Mouse (Mus musculus) heart, embryonic 10.5 days (tissue): ENCODE results near the gene Fcgr4. TPM values are rescaled to one million over a fixed set of nuclear protein-coding genes. Genes with fewer than 3 reads are reported as not detected.
"Not testable (repeated sequence)": the region's sequence is repeated elsewhere in the genome, so short reads cannot be mapped to it uniquely, and the experiment has no call there.

Source experiments
- DNase-seq: peaks from one replicate; pipeline ENCODE4 v3.0.0-alpha.2; 2017; ENCODE audit warnings: low spot score
- H3K27ac ChIP-seq: fragments of 300-500 bp; sonication (generic); 2 replicates; pipeline ENCODE4 v1.5.1; 2016; ENCODE audit warnings: mild to moderate bottlenecking
- H3K27me3 ChIP-seq: fragments of 300-500 bp; sonication (generic); 2 replicates; pipeline ENCODE4 v1.6.1; 2016; ENCODE audit warnings: mild to moderate bottlenecking; ENCODE audit not compliant: poor library complexity, insufficient read depth, severe bottlenecking
- H3K36me3 ChIP-seq: fragments of 300-500 bp; sonication (generic); 2 replicates; pipeline ENCODE4 v1.6.1; 2016; ENCODE audit warnings: mild to moderate bottlenecking, moderate library complexity
- H3K4me1 ChIP-seq: fragments of 300-500 bp; sonication (generic); 2 replicates; pipeline ENCODE4 v1.6.1; 2016; ENCODE audit warnings: mild to moderate bottlenecking
- H3K4me3 ChIP-seq: fragments of 300-500 bp; sonication (generic); 2 replicates; pipeline ENCODE4 v1.5.1; 2016; ENCODE audit warnings: mild to moderate bottlenecking, moderate library complexity
- H3K9me3 ChIP-seq: fragments of 300-500 bp; sonication (generic); 2 replicates; pipeline ENCODE4 v1.6.1; 2016; ENCODE audit warnings: mild to moderate bottlenecking, moderate library complexity
- WGBS: fragments of 180-500 bp; shearing (Covaris S2); methylation state at CpG from one replicate; pipeline ENCODE4 v1.1.7; 2016; 5-methylcytosine and 5-hydroxymethylcytosine counted together
- polyA plus RNA-seq: library from polyadenylated mRNA; unstranded; fragments of >200 nt; fragmentation: Nextera tagmentation; extraction: Ambion mirVana; gene quantifications from 2 replicates; pipeline ENCODE4 v1.2.1, GENCODE M21; 2016

The Fcgr4 gene
- polyA plus RNA-seq, 1 experiment from 2014 or later = 0.14 TPM

DNA sequence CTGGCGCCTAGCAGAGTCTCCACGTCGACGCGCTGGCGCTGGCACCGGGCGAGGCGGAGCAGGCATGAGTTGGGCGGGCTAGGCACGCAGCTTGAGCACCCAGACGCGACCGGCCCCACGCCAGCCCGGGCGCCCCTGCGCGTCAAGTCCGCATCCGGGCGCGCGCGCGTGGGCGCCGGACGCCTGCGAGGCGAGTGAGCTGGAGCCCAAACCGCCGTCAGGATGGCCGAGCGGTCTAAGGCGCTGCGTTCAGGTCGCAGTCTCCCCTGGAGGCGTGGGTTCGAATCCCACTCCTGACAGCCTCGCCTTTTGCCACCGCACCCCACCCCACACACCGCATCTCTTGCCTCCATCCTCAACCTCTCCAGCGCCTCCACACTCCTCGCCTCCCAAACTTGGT is 47.0 kb downstream of the Fcgr4 start:
- Histone ChIP-seq H3K27me3 (peaks cover 38% of the 10 kb centered on the region), H3K4me3 (peak overlapping the region; percentile 47)
- not testable (repeated sequence) for H3K27ac ChIP-seq, H3K4me1 ChIP-seq, DNase-seq, H3K36me3 ChIP-seq, H3K9me3 ChIP-seq
- WGBS = 4% methylated on average over 32 of the region's 45 CpGs

DNA sequence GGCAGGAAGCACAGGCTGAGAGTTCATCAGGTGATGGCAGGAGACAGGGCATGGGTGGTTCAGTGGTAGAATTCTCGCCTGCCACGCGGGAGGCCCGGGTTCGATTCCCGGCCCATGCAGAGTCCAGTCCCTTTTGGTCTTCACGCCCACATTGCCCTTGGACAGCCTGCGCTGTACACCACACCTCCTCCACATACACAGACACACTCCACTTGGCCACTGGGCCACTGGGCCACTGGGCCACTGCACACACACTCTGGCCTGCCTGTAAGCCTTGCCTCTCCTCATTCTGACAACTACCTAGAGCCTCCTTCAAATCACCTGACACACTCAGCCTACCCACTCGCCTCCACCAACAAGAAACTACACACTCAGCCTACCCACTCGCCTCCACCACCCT is 47.9 kb downstream of the Fcgr4 start:
- DNase-seq, H3K4me3 ChIP-seq, H3K4me1 ChIP-seq, H3K36me3 ChIP-seq, H3K27ac ChIP-seq, H3K9me3 ChIP-seq: not testable (repeated sequence)
- whole genome bisulfite sequencing = 33% methylated on average over 3 of the region's 10 CpGs
- H3K27me3 ChIP-seq = peaks cover 42% of the 10 kb centered on the region

DNA sequence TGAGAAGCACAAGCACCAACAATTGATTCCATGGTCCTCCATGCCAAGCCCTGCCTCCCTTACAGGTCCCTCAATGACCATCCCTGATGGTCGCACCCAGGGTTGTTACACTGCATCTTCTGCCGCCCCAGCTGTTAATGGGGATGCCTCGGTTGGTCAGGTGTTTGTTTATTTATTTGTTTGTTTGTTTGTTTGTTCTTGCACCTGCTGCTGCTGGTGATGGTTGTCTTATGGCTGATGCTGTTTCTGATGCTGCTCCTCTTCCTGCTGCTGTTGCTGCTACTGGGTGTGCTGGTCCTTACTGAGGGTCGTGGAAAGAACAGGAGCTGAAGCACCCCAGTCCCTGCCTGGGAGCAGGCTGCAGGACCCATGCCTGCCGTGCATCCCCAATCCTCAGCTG is 49.2 kb downstream of the Fcgr4 start:
- H3K27ac ChIP-seq, H3K36me3 ChIP-seq, H3K9me3 ChIP-seq, H3K4me1 ChIP-seq, H3K4me3 ChIP-seq: not testable (repeated sequence)
- peaks cover 42% of the 10 kb centered on the region for H3K27me3 ChIP-seq
- 44% methylated on average over 5 of the region's 5 CpGs for WGBS
- peak; percentile 77 for DNase-seq

DNA sequence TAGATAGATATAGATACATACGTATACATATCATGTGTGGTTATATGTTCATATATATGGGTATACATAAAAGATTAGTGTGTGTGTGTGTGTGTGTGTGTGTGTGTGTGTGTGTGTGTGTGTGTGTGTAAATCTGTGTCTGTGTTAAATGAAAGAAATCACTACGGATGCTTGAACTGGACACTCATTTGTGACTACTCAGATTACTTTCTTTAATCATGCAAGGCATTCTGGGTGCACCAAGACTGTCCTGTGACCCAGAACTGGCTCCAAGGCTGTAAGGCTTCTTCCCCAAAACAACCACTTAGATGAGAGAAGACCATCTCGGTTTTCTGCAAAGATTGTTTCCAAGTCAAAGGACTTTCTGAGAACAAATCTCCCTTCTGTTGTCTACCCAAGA is 50.8 kb downstream of the Fcgr4 start:
- 61% methylated on average over 3 of the region's 3 CpGs for WGBS
- not testable (repeated sequence) for H3K9me3 ChIP-seq, H3K4me1 ChIP-seq, H3K4me3 ChIP-seq, H3K36me3 ChIP-seq, H3K27ac ChIP-seq
- peaks cover 41% of the 10 kb centered on the region for H3K27me3 ChIP-seq
- peak; percentile 79 for DNase-seq

DNA sequence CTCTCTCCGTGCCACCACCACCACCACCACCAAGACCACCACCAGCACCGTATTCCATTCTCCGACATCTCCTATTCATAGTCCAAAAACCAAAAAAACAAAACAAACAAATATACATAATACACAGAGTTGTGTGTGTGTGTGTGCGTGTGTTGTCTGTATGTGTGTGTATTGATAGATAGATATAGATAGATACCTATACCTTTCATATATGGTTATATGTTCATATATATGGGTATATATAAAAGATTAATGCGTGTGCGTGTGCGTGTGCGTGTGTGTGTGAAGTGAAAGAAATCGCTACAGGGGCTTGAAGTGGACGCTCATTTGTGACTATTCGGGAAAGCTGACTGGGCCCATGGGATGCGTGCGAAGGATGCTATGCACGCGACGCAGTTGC is 52.2 kb downstream of the Fcgr4 start:
- not testable (repeated sequence) for H3K4me3 ChIP-seq, H3K4me1 ChIP-seq, H3K27ac ChIP-seq, DNase-seq, H3K9me3 ChIP-seq, H3K36me3 ChIP-seq
- peaks cover 33% of the 10 kb centered on the region for H3K27me3 ChIP-seq
- WGBS = 24% methylated on average over 15 of the region's 16 CpGs

DNA sequence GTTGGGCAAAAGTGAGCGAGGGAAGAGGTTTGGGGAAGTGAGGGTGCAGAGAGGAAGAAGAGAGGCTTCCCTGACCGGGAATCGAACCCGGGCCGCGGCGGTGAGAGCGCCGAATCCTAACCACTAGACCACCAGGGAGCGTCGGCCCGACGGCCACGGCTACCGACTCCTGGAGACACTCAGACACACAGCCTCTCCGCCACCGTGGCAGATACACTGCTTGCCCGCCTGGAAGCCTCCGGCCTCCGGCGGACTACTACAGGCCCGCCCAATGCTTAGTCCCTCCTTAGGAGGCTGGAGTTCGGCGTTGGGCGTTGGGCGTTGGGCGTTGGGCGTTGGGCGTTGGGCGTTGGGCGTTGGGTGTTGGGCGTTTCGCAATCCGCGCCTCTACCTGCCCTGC is 53.0 kb downstream of the Fcgr4 start:
- H3K27ac ChIP-seq, DNase-seq, H3K36me3 ChIP-seq, H3K4me1 ChIP-seq, H3K4me3 ChIP-seq, H3K9me3 ChIP-seq: not testable (repeated sequence)
- no CpG with 5 or more reads among the region's 35 CpGs for WGBS
- H3K27me3 ChIP-seq = peaks cover 29% of the 10 kb centered on the region

DNA sequence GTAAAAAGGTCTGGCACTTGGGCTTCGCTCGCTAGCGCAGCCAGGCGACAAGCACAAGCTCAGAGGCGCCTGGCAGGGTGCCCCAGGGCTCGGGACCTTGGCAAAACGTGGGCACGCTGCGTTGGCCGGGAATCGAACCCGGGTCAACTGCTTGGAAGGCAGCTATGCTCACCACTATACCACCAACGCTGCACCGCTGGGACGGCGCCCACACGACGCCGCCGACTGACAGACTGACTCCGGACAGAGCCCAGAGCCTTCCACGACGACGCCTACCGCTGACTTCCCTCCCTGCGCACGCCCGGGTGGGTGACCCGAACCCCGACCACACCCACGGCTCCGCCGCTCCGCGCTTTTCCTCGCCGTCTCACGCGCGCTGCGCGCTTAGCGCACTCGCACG is 53.5 kb downstream of the Fcgr4 start:
- not testable (repeated sequence) for H3K4me1 ChIP-seq, DNase-seq, H3K9me3 ChIP-seq, H3K4me3 ChIP-seq, H3K36me3 ChIP-seq, H3K27ac ChIP-seq
- WGBS = no CpG with 5 or more reads among the region's 45 CpGs
- H3K27me3 ChIP-seq = peaks cover 32% of the 10 kb centered on the region

DNA sequence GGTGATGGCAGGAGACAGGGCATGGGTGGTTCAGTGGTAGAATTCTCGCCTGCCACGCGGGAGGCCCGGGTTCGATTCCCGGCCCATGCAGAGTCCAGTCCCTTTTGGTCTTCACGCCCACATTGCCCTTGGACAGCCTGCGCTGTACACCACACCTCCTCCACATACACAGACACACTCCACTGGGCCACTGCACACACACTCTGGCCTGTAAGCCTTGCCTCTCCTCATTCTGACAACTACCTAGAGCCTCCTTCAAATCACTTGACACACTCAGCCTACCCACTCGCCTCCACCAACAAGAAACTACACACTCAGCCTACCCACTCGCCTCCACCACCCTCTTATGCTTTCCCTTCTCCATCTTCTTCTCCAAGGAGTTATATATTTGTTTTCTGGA is 55.6 kb downstream of the Fcgr4 start:
- peaks cover 41% of the 10 kb centered on the region for H3K27me3 ChIP-seq
- H3K4me1 ChIP-seq, H3K36me3 ChIP-seq, H3K4me3 ChIP-seq, H3K9me3 ChIP-seq, H3K27ac ChIP-seq: not testable (repeated sequence)
- 17% methylated on average over 7 of the region's 10 CpGs for WGBS
- peak; percentile 94 for DNase-seq

DNA sequence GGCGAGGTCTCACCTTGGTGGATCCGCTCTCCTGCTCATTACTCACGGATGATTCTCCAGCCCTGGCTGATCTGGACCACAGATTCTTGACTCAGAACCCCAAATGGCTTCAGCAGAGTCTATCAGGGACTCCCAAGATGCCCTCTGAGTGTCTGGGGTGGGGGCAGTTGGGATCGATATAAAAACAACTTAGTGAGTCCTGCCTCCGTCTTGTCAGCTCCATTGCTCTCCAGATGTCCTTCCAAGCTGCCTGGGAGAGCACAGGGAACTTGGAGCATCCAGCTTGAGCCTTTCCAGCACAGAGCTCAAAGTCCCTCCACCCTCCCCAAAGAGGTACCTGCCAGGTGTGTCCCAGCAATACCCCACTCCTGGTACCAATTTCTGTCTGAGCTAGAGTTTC is 57.5 kb downstream of the Fcgr4 start:
- H3K27me3 ChIP-seq = peaks cover 28% of the 10 kb centered on the region
- H3K4me3 ChIP-seq, DNase-seq, H3K9me3 ChIP-seq, H3K27ac ChIP-seq, H3K36me3 ChIP-seq, H3K4me1 ChIP-seq: not testable (repeated sequence)
- 63% methylated on average over 5 of the region's 5 CpGs for WGBS

DNA sequence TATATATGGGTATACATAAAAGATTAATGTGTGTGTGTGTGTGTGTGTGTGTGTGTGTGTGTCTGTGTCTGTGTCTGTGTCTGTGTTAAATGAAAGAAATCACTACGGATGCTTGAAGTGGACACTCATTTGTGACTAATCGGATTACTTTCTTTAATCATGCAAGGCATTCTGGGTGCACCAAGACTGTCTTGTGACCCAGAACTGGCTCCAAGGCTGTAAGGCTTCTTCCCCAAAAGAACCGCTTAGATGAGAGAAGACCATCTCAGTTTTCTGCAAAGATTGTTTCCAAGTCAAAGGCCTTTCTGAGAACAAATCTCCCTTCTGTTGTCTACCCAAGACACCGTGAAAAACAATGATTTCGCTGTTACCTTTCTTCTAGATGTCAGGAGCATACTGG is 58.5 kb downstream of the Fcgr4 start:
- not testable (repeated sequence) for H3K9me3 ChIP-seq, H3K4me1 ChIP-seq, H3K4me3 ChIP-seq, H3K36me3 ChIP-seq, DNase-seq, H3K27ac ChIP-seq
- WGBS = 38% methylated on average over 5 of the region's 5 CpGs
- H3K27me3 ChIP-seq = peaks cover 35% of the 10 kb centered on the region

DNA sequence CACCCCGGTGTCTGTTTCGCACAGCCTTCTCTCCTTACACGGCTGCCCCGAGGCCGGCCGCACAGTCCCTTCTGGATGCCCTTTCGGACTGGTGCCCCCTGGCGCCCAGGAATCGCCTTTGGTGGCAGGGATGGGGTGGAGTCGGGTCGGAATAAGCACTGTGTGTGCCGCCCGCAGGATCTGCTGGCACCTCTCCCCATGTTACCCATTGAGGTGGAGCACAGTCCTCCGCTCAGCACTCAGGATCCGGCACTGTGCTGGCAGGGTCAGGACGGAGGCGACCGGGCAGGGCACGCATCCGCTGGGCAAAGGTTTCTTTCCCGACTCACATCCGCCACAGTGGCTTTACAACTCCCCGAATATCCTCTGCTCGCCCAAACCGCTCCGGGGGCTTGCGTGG is 59.2 kb downstream of the Fcgr4 start:
- not testable (repeated sequence) for H3K36me3 ChIP-seq, H3K9me3 ChIP-seq, H3K27ac ChIP-seq, DNase-seq, H3K4me1 ChIP-seq
- H3K27me3 ChIP-seq = peaks cover 35% of the 10 kb centered on the region
- H3K4me3 ChIP-seq = peak overlapping the region; percentile 42; the same call in 1 of the 2 replicates
- WGBS = 5% methylated on average over 20 of the region's 27 CpGs

DNA sequence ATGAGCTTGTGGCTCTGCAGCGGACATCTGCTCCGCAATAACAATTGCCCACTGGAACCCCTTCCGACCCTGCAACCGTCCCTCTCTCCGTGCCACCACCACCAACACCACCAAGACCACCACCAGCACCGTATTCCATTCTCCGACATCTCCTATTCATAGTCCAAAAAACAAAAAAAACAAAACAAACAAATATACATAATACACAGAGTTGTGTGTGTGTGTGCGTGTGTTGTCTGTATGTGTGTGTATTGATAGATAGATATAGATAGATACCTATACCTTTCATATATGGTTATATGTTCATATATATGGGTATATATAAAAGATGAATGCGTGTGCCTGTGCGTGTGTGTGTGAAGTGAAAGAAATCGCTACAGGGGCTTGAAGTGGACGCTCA is 59.7 kb downstream of the Fcgr4 start:
- peak overlapping the region; percentile 12; the same call in 1 of the 2 replicates for H3K4me3 ChIP-seq
- WGBS = 23% methylated on average over 12 of the region's 12 CpGs

DNA sequence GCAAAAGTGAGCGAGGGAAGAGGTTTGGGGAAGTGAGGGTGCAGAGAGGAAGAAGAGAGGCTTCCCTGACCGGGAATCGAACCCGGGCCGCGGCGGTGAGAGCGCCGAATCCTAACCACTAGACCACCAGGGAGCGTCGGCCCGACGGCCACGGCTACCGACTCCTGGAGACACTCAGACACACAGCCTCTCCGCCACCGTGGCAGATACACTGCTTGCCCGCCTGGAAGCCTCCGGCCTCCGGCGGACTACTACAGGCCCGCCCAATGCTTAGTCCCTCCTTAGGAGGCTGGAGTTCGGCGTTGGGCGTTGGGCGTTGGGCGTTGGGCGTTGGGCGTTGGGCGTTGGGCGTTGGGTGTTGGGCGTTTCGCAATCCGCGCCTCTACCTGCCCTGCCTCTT is 60.6 kb downstream of the Fcgr4 start:
- peaks cover 27% of the 10 kb centered on the region for H3K27me3 ChIP-seq
- H3K4me1 ChIP-seq, H3K27ac ChIP-seq, H3K36me3 ChIP-seq, DNase-seq, H3K9me3 ChIP-seq, H3K4me3 ChIP-seq: not testable (repeated sequence)
- WGBS = 0% methylated on average over 1 of the region's 35 CpGs

More for the DNA sequence above, 59.7 kb downstream of the Fcgr4 start:
- H3K36me3 ChIP-seq, H3K4me1 ChIP-seq, DNase-seq, H3K9me3 ChIP-seq, H3K27ac ChIP-seq: not testable (repeated sequence)
- peaks cover 35% of the 10 kb centered on the region for H3K27me3 ChIP-seq
